Mouse (Mus musculus): ENCODE results near the gene Eid1.
A peak's percentile ranks its signal among the peaks of the same experiment; 100 is the strongest.

Eid1 gene

GRCm38 (mm10) chr2:125672957-125673631, at the start of gene Eid1:
Gene Eid1, plus strand, starts transcription at chr2:125673095.
- peak; percentile 86 for DNase-seq (ENCODE audit: low read depth, low spot score)

GRCm38 (mm10) chr2:125623211-125623610, 49.7 kb upstream of the Eid1 start:
- DNase-seq (ENCODE audit: low read depth, low spot score) = no peak

DNA sequence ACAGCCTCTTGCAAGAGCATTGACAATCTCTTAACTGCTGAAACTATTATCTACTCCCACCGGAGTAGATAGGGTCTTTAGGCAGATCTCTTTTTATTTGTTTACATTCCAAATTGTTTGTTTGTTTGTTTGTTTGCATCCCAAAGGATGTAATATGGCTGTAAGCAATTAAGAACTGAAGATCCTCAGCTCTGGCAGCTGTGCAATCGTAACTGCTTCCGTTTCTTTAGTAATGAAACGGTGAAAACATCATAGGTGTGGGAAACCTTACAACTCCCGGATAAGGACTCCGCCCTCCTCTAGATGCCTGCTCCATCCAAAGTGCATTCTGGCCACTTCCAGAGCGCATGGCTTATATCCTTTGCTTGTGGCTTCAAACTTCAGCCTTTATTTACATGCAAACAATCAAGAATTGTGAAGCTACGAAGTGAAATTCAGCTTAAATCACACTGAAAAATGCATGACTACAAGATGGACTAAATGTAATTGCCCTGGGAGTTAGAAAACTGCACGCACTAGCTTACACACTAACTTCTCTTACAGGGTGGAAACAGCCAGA, 48.7 kb upstream of the Eid1 start:
- DNase-seq (ENCODE audit: low read depth, low spot score) = no peak

DNA sequence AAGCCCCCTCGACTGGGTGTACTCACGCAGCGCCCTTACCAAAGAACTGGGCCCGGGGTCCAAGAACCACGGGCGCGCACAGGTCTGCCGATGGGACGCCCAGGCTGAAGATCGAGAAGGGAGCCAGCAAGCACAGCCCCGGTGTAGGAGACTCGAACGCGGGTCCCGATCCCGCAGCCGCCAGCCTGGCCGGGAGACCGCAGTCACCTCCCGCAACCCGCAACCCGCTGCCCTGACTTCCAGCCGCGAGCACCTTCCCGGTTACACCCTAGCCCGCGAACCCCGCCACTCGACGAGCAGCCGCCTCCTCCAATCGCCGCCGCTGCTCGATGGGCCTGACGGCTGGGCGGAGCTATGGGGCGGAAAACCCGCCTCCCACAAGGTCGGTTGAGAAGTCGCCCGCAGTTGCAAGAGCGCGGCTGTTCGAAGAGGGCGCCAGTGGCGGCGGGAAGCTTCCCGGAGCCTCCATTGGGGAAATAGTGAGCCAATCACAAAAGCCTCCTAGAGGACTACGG, 48.0 kb upstream of the Eid1 start, which contains the start of gene Cep152:
Gene Cep152 (minus strand): TSS at position 277 of the 515 bp plus-strand sequence.
- DNase-seq (ENCODE audit: low read depth, low spot score) = peak; percentile 96

DNA sequence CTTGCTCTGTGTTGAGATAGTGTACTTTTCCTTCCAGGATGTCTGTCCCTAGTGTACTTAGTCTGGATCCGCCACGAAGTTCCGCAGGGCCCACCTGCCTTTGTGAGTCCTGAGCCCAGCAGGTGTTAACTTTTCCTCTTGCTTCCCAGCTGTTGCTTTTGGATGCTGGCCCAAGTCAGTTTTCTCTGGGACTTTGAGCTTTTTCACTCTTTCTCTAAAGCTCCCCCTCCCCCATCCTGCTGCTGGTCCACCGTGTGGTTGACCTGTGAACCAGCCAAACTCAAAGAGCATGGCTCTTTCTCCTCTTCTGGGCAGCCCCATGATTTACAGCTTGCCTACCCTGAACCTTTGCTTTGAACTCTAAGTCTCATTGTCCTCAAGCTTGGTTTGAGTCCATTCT, 46.4 kb upstream of the Eid1 start:
- DNase-seq (ENCODE audit: low read depth, low spot score) = no peak

DNA sequence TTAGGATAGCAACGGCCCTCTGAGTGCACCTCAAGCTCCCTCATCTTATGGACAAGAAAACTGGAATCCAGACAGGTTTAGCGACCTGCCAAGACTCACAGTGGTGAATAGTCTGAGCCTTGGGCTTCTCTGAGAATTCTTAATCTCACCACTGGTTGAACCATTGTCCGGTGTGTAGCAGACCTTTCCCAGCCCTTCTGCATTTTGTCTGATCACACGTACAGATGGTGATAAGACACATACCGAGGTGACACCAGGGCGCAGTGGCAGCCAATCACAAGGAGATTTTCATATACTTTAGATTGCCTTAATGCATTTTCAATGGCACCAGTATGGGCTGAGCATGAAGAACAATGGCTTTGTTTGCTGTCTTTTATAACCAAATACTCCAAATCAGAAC, 44.4 kb upstream of the Eid1 start:
- DNase-seq (ENCODE audit: low read depth, low spot score) = no peak

GRCm38 (mm10) chr2:125630010-125630409, 42.9 kb upstream of the Eid1 start:
- no peak for DNase-seq (ENCODE audit: low read depth, low spot score)

GRCm38 (mm10) chr2:125637331-125637730, 35.6 kb upstream of the Eid1 start:
- DNase-seq (ENCODE audit: low read depth, low spot score) = no peak

- DNase-seq (ENCODE audit: low read depth, low spot score) = no peak
These were observed 28.0 kb upstream of the Eid1 start for GRCm38 (mm10) chr2:125644912-125645311.

GRCm38 (mm10) chr2:125650038-125650437, 22.9 kb upstream of the Eid1 start:
- no peak for DNase-seq (ENCODE audit: low read depth, low spot score)

GRCm38 (mm10) chr2:125650742-125651352, 22.0 kb upstream of the Eid1 start:
- DNase-seq (ENCODE audit: low read depth, low spot score) = no peak

GRCm38 (mm10) chr2:125651563-125651962, 21.3 kb upstream of the Eid1 start:
- DNase-seq (ENCODE audit: low read depth, low spot score) = no peak

DNA sequence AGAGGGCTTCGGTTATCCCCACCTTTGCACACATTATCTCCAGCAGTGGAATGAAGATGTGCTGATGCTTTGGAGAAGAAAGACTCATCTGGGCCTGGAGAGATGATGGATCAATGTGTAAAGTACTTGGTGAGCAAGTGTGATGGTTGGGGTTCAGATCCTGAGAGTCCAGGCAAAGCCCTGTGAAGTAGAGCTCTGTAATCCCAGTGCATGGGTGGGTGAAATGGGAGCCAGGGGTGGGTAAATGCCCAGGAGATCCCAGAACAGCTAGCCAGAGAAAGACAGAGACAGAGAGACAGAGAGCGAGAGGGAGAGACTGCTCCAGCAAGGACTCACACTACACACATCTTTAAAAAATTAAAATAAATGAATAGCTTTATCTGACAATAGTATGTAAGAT, 19.6 kb upstream of the Eid1 start:
- DNase-seq (ENCODE audit: low read depth, low spot score) = no peak

DNA sequence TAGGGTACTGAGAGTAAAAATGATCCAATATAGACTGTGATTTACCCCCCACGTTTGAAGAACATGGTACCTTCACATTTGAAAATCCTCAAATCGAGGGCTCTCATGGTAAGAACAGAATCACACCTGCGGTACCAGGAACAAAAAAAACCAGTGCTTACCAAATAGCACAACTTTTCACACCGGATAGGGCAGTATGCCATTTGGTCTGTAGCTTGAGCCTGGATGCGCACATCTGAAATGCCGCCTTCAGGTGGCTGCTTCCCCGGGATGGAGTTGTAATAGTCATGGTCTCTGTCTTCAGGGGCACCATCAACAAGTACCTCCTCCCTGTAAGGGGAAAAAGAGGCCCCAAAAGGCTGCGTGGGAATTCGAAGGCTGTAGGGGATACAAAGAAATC, 17.5 kb upstream of the Eid1 start:
- no peak for DNase-seq (ENCODE audit: low read depth, low spot score)

- peak; percentile 74 for DNase-seq (ENCODE audit: low read depth, low spot score)
These were observed 12.9 kb upstream of the Eid1 start for GRCm38 (mm10) chr2:125659823-125660536.

GRCm38 (mm10) chr2:125660537-125661130, 12.3 kb upstream of the Eid1 start:
- no peak for DNase-seq (ENCODE audit: low read depth, low spot score)

DNA sequence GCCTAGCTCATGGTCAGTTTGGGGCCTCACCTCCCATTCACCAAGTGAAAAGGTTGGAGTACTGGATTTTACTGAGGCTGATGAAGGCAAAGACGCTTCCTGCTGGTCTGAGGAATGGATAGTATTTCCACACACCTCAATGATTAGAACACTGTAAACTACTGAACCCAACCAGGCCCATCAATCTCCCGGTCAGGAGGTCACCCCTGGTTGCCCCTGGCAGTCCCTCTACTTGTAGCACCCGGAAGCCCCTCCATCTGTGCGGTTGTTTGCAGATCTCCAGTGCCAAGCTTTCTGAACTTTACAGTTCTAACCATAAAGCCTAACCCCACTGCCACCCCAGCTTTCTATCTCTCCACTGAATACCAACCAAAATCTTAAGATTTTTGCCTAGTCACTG, 11.7 kb upstream of the Eid1 start:
- DNase-seq (ENCODE audit: low read depth, low spot score) = no peak

- no peak for DNase-seq (ENCODE audit: low read depth, low spot score)
These were observed 10.4 kb upstream of the Eid1 start for GRCm38 (mm10) chr2:125662517-125662916.

DNA sequence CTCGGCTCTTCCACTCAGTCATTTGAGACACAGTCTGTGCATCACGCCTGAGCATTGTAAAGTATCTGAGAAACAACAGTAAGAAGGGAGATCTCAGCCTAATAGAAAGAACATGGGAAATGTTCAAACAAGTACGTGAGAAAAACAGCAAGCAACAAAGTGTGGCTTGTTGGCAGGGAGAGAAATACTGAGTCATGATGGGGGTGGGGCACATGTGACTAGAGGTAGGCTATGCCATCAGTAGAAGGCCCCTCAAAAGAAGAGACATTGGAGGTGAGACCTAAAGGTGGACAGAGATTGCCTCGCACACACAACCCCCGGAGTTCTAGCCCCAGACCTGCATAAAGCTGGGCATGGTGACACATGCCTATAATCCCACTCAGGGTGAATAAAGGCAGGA, 7.7 kb upstream of the Eid1 start:
- no peak for DNase-seq (ENCODE audit: low read depth, low spot score)

DNA sequence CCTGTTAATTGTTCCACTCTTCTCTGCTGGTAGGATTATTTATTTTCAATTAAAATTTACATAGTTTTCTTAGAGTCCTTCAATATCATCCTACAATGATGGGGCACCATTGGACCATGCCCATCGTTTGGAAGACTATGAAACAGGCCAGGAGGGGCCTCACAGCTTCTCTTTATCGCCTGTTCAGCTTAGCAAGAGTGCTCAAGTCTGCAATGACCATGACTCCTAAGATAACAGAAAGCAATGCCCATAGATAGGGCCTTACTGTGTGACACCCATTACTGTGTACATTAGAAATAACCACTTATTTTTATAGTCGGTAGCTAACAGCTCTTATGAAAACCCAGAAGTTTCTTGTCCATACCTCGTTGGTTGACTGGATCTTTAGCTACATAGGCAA, 7.0 kb upstream of the Eid1 start:
- no peak for DNase-seq (ENCODE audit: low read depth, low spot score)

DNA sequence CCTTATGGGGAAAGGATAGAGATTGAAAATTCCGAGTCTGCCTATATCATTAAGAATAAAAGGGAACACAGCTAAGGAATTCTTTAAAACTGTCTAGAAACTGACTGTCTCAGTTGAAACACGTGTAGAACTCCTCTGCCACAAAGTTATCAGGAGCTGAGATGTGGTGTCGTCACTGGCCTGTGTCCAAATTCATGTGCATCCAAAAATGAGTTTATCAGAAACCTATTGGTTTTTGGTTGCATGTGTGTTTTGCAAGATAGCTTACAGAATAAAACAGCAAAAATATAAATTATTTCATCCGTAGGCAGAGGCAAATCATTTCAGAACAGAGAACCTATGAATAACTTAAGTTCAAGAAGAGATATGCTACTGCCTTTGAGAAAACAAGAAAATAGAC, 6.2 kb upstream of the Eid1 start:
- DNase-seq (ENCODE audit: low read depth, low spot score) = no peak

GRCm38 (mm10) chr2:125667184-125667583, 5.7 kb upstream of the Eid1 start:
- no peak for DNase-seq (ENCODE audit: low read depth, low spot score)
